Mouse (Mus musculus) embryonic facial prominence, embryonic 11.5 days (tissue): ENCODE measurements around the gene Vmn1r219. TPM values are rescaled to one million over a fixed set of nuclear protein-coding genes. Genes with fewer than 3 reads are reported as not detected.
A peak's percentile ranks its signal among the peaks of the same experiment; 100 is the strongest.
"Not testable (repeated sequence)": the region's sequence is repeated elsewhere in the genome, so short reads cannot be mapped to it uniquely, and the experiment has no call there.

Source experiments
- ATAC-seq: fragments of 200-750 bp; cut with Nextera tagmentation; replicated peaks from 2 replicates; pipeline ENCODE4 v1.8.0; 2017; ENCODE audit warnings: low read depth; ENCODE audit not compliant: insufficient number of reproducible peaks, low FRiP score, low TSS enrichment
- DNase-seq: peaks from one replicate; pipeline ENCODE4 v3.0.0-alpha.2; 2015; ENCODE audit warnings: low spot score
- H3K27ac ChIP-seq: fragments of 300-500 bp; sonication (generic); replicated peaks from 2 replicates; pipeline ENCODE4 v1.5.1; 2014; ENCODE audit warnings: mild to moderate bottlenecking, low read depth, low read length, control low read depth
- H3K27me3 ChIP-seq: fragments of 300-500 bp; sonication (generic); 2 replicates; pipeline ENCODE4 v1.6.1; 2014; ENCODE audit warnings: mild to moderate bottlenecking, low read length, moderate library complexity, mixed read lengths; ENCODE audit not compliant: control insufficient read depth, insufficient read depth
- H3K36me3 ChIP-seq: fragments of 300-500 bp; sonication (generic); replicated peaks from 2 replicates; pipeline ENCODE4 v1.6.1; 2014; ENCODE audit warnings: low read depth, mild to moderate bottlenecking, low read length, moderate library complexity, mixed read lengths; ENCODE audit not compliant: control insufficient read depth, insufficient read depth
- H3K4me1 ChIP-seq: fragments of 300-500 bp; sonication (generic); 2 replicates; pipeline ENCODE4 v1.6.1; 2014; ENCODE audit warnings: low read length, mixed read lengths; ENCODE audit not compliant: control insufficient read depth, insufficient read depth
- H3K4me2 ChIP-seq: fragments of 300-500 bp; sonication (generic); 2 replicates; pipeline ENCODE4 v1.6.1; 2014; ENCODE audit warnings: low read depth, mild to moderate bottlenecking, control low read depth, low read length, moderate library complexity
- H3K4me3 ChIP-seq: fragments of 300-500 bp; sonication (generic); 2 replicates; pipeline ENCODE4 v1.5.1; 2014; ENCODE audit warnings: low read depth, low read length, control low read depth
- H3K9ac ChIP-seq: fragments of 300-500 bp; sonication (generic); replicated peaks from 2 replicates; pipeline ENCODE4 v1.6.1; 2014; ENCODE audit warnings: mild to moderate bottlenecking, control low read depth, low read length
- H3K9me3 ChIP-seq: fragments of 300-500 bp; sonication (generic); replicated peaks from 2 replicates; pipeline ENCODE4 v1.6.1; 2016; ENCODE audit warnings: mild to moderate bottlenecking, low read length, inconsistent platforms, mixed read lengths; ENCODE audit not compliant: control insufficient read depth
- WGBS: fragments of 180-500 bp; shearing (Covaris S2); extraction: QIAGEN DNeasy Blood & Tissue Kit; methylation state at CpG from one replicate; pipeline ENCODE4 v1.1.7; 2014; 5-methylcytosine and 5-hydroxymethylcytosine counted together
- polyA plus RNA-seq: library from polyadenylated mRNA; unstranded; fragments of >200 nt; fragmentation: Nextera tagmentation; extraction: Ambion mirVana; gene quantifications from 2 replicates; pipeline ENCODE4 v1.2.1, GENCODE M21; 2014

The Vmn1r219 gene
- polyA plus RNA-seq: 0.04 and 0.06 TPM in 2 replicates

DNA sequence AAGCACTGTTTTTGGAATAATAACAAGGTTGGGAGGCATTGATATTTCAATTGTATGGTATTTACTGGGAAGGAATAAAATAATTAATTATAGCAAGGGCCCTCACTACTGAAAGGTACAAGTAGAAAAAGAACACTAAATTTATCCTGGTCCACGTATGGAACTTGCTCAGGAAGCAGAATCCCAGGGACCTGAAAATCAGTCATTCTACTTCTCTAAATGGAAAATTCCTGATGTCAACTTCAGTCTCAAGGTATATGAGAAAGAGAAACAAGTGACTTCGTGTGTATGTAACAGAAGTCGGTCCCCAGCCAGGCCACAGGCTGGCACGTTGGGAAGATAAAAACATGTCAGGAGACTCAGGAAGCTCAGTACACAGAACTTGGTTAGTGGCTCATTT is at the start of gene Vmn1r219:
TSS of gene Vmn1r219 (plus strand) at position 301 of the 400 bp plus-strand sequence.
- 85% methylated on average over 4 of the region's 4 CpGs for WGBS
- no peak for ATAC-seq
- no peak within 1 kb of the TSS for H3K27ac ChIP-seq

DNA sequence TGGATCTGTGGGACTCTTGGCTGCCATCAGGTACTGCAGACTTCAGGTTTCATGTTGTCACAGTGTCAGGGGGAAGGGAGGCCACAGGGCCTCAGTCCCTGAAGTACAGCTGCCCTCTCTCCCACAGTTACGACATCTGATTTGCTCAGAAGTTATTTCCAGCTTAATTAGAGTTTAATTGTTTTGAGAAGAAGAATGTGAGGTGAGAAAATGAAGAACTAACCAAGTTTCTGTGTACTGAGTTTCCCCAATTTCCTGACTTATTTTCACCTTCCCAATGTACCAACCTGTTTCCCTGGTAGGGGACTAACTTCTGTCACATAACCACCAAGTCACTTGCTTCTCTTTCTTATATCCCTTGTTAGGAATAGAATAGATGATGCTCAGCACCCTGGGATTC is 41.0 kb upstream of the Vmn1r219 start, which contains the start of gene Vmn1r217:
TSS of gene Vmn1r217 (minus strand) at position 101 of the 400 bp plus-strand sequence.
- not testable (repeated sequence) for H3K36me3 ChIP-seq, H3K27ac ChIP-seq, H3K4me1 ChIP-seq, ATAC-seq, DNase-seq, H3K27me3 ChIP-seq, H3K4me2 ChIP-seq, H3K9me3 ChIP-seq, H3K9ac ChIP-seq, H3K4me3 ChIP-seq
- WGBS: 67% methylated on average over 1 of the region's 1 CpGs

More for the DNA sequence above, at the start of gene Vmn1r219:
- Histone ChIP-seq H3K27me3 (no peaks in the 10 kb centered on the region), H3K4me1 (no peaks in the 10 kb centered on the region), H3K36me3 (no peaks in the 10 kb centered on the region), H3K4me3 (no peak within 1 kb of the TSS), H3K9ac (no peak within 1 kb of the TSS), H3K9me3 (no peaks in the 10 kb centered on the region), H3K4me2 (no peak within 1 kb of the TSS)
- no peak for DNase-seq

DNA sequence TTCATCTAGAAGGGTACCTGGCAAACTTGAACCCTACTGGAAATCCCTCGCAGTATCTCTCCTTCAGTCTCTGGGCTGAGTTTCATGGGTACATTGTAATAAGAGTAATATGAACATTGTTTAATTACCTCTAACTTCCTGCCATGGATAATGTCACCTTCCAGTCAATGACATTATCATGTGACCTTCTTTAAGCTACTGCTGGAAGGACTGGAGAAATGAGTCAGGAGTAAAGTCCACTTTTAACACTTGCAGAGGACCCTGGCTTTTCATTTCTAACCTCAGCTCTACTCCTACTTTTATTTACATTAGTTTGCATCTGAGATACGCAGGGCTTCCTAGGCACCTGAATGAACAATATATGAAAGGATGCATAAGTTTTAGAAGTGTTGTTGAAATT is 38.5 kb upstream of the Vmn1r219 start:
- H3K4me3 ChIP-seq: no peak overlapping the region
- no peak for DNase-seq
- WGBS: 73% methylated on average over 2 of the region's 2 CpGs
- no peaks in the 10 kb centered on the region for H3K9me3 ChIP-seq
- no peak for ATAC-seq
- no peaks in the 10 kb centered on the region for H3K36me3 ChIP-seq
- no peak overlapping the region for H3K4me2 ChIP-seq
- H3K9ac ChIP-seq: no peak overlapping the region
- H3K27ac ChIP-seq: no peak overlapping the region
- no peaks in the 10 kb centered on the region for H3K4me1 ChIP-seq
- no peaks in the 10 kb centered on the region for H3K27me3 ChIP-seq

DNA sequence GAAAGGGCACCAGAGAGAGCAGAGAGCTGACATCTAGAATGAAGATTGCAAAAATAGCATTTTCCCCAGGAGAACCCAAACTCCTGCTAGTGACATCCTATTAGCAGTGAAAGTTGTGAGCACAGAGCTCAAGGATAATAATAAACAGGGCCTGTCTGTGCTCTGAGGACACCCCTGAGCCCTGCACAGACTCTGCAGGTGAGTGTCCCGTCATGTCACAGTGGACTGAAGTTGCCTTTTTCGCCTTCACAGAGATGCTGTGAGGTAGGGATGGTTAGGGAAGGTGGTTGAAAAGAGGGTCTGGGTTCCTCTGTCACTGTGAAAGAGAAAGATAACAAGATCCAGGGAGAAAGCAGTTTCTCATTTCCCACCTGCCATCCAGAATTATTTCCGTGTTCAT is 26.0 kb upstream of the Vmn1r219 start, which contains the start of gene Vmn1r218:
TSS of gene Vmn1r218 (plus strand) at position 57 of the 400 bp plus-strand sequence.
- ATAC-seq (no peak), DNase-seq (no peak)
- Histone ChIP-seq H3K4me2 (no peak within 1 kb of the TSS), H3K27ac (no peak within 1 kb of the TSS), H3K4me3 (no peak within 1 kb of the TSS), H3K4me1 (no peaks in the 10 kb centered on the region), H3K9me3 (no peaks in the 10 kb centered on the region), H3K27me3 (no peaks in the 10 kb centered on the region), H3K9ac (no peak within 1 kb of the TSS), H3K36me3 (no peaks in the 10 kb centered on the region)
- WGBS: 62% methylated on average over 3 of the region's 3 CpGs

DNA sequence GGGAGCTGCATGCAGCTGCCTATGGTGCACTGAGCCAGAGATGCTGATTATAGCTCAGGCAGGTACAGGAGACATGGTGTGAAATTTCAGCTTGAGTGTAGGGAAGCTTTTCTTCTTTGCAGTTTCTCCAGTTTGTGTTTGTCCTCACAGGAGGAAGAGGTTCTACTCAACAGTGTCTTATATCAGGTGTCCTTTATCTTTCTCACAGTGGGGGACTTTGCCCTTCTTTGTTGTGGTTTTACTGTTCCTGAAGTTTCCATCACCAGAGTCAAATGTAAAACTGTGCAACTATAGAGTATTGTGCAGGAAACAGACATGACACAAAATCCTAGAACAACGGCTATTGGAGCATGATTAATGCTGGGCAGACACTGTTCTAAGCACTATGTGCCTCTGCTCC is 25.6 kb upstream of the Vmn1r219 start:
- no peak for DNase-seq
- H3K4me3 ChIP-seq: no peak overlapping the region
- H3K9ac ChIP-seq: no peak overlapping the region
- no peaks in the 10 kb centered on the region for H3K4me1 ChIP-seq
- H3K36me3 ChIP-seq: no peaks in the 10 kb centered on the region
- no peaks in the 10 kb centered on the region for H3K27me3 ChIP-seq
- 81% methylated on average over 1 of the region's 1 CpGs for WGBS
- no peak for ATAC-seq
- H3K9me3 ChIP-seq: no peaks in the 10 kb centered on the region
- H3K4me2 ChIP-seq: no peak overlapping the region
- no peak overlapping the region for H3K27ac ChIP-seq

DNA sequence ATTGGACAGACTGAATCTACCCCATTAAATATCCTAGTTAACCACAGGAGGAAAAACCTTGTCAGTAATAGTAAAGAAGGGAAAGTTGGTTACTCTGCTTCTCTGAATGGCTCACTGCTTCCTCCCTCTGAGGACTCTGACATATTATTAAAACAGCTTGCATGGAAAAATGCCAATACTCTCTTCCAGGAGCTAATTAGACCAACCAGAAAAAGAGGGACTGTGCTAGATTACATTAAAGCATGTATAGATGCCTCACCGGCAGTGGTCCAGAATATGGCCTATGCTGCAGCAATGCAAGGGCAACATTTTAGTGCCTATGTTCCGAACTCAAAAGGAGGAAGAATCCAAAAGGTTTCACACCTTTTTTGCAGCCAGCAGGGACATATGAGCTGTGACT is 20.2 kb upstream of the Vmn1r219 start:
- ATAC-seq (no peak), DNase-seq (no peak)
- no peaks in the 10 kb centered on the region for H3K9me3 ChIP-seq
- H3K4me3 ChIP-seq: no peak overlapping the region
- no peaks in the 10 kb centered on the region for H3K4me1 ChIP-seq
- H3K36me3 ChIP-seq: no peaks in the 10 kb centered on the region
- H3K27me3 ChIP-seq: no peaks in the 10 kb centered on the region
- WGBS: 89% methylated on average over 2 of the region's 2 CpGs
- H3K27ac ChIP-seq: no peak overlapping the region
- no peak overlapping the region for H3K9ac ChIP-seq
- H3K4me2 ChIP-seq: no peak overlapping the region

DNA sequence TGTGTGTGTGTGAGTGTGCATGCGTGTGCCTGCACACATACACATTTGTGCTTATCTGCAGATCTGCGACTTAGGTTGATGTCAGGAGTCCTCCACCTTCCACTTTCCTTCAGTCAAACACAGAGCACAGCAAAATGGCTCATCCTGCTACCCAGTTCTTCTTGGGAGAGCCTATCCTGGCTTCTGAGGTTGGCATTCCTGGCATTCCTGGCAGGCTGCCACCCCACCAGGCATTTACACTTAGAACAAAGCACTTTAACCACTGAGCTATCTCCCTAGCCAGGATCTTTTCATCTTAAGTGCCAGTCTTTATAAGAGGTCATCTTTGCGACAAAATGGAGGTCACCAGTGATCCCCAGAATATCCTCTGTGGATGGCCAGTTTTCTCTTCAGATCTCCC is 1.3 kb upstream of the Vmn1r219 start:
- no peaks in the 10 kb centered on the region for H3K27me3 ChIP-seq
- no peaks in the 10 kb centered on the region for H3K9me3 ChIP-seq
- H3K27ac ChIP-seq: no peak overlapping the region
- DNase-seq: peak; percentile 3
- ATAC-seq: no peak
- no peaks in the 10 kb centered on the region for H3K4me1 ChIP-seq
- 67% methylated on average over 3 of the region's 3 CpGs for WGBS
- no peak overlapping the region for H3K4me2 ChIP-seq
- no peak overlapping the region for H3K4me3 ChIP-seq
- no peaks in the 10 kb centered on the region for H3K36me3 ChIP-seq
- H3K9ac ChIP-seq: no peak overlapping the region

DNA sequence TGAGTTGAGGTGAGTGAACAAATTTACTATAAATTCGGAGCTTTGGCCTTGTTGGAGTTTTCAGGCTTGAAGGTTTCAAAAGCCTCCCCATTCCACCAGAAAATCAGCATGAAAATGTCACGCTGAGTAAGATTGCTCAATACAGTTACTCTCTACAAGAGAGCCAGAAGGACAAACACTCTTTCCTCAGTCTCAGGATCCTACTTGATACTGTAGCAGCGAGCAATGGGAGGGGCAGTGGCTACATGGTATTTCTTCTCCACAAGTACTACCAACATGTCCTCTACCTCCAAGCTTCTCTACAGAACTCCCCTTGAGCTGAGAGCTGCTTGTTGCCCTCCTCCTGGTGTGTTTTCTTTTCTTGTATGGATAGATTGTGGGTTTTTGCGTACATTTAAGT is 7.4 kb downstream of the Vmn1r219 start:
- DNase-seq, H3K36me3 ChIP-seq, H3K4me1 ChIP-seq, H3K4me3 ChIP-seq, H3K27me3 ChIP-seq, ATAC-seq, H3K9me3 ChIP-seq, H3K4me2 ChIP-seq, H3K27ac ChIP-seq, H3K9ac ChIP-seq: not testable (repeated sequence)
- WGBS: 79% methylated on average over 4 of the region's 4 CpGs
